In the genomic region with DNA sequence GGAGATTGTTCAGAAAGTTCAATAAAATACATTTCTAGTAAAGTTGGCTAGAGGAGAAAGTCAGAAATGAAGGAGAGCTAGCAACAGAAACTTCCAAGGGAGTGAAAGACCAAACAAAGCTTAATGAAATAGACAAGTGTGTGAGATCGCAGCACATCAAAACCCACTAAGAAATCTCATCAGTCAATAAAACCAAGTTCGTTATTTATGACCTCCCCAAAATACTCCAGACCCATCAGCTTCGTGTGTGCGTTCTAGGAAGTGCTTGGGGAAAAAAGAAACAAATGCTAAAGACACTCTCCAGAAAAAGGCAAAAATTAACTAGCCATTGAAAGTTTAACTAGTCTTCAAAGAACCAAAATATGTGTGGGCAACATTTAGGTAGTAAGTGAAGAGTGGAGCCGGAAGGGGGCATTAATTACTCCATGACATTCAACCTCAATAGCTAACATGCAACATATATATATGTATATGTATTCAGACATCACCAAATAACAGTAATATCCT, we compare ENCODE assay signal across 8 mouse cellular contexts. TPM values are rescaled to one million over a fixed set of nuclear protein-coding genes. Genes with fewer than 3 reads are reported as not detected.
DNase-seq lines count a peak whose midpoint lies in the region; ATAC-seq and TF ChIP-seq lines count a peak whose summit lies in the region.

No protein-coding gene starts in this region.

- H3K4me1 ChIP-seq in embryonic facial prominence, embryonic 14.5 days (ENCODE audit: control insufficient read depth, insufficient read depth, low read length) = peaks cover 10% of the 10 kb centered on the region; the same call in 1 of the 2 replicates
- H3K4me1 ChIP-seq in intestine, embryonic 15.5 days (replicated peaks) = peaks cover 10% of the 10 kb centered on the region; the same call in 1 of the 2 replicates
- peaks cover 5% of the 10 kb centered on the region for H3K4me1 ChIP-seq in neural tube, embryonic 12.5 days

- 46% methylated on average over 5 of the region's 5 CpGs for WGBS in embryonic facial prominence, embryonic 14.5 days
- WGBS in intestine, embryonic 15.5 days = 44% methylated on average over 5 of the region's 5 CpGs
- 49% methylated on average over 5 of the region's 5 CpGs for WGBS in neural tube, embryonic 12.5 days

- H3K36me3 ChIP-seq in embryonic facial prominence, embryonic 14.5 days (ENCODE audit: control insufficient read depth, insufficient read depth, low read length) = peaks cover 13% of the 10 kb centered on the region; the same call in 1 of the 2 replicates
- H3K36me3 ChIP-seq in intestine, embryonic 15.5 days = no peaks in the 10 kb centered on the region
- peaks cover 13% of the 10 kb centered on the region; the same call in 1 of the 2 replicates for H3K36me3 ChIP-seq in neural tube, embryonic 12.5 days

- no peaks in the 10 kb centered on the region for H3K27me3 ChIP-seq in embryonic facial prominence, embryonic 14.5 days (replicated peaks; ENCODE audit: control insufficient read depth, insufficient read depth, low read length)
- no peaks in the 10 kb centered on the region for H3K27me3 ChIP-seq in intestine, embryonic 15.5 days (replicated peaks)
- no peaks in the 10 kb centered on the region for H3K27me3 ChIP-seq in neural tube, embryonic 12.5 days (replicated peaks)

- DNase-seq in layer of hippocampus, adult 2 months (ENCODE audit: low spot score in 2 of 2) = no peak
- DNase-seq in layer of hippocampus, postnatal 14 days (ENCODE audit: low spot score in 2 of 2) = no peak
- no peak for DNase-seq in embryonic facial prominence, embryonic 14.5 days (ENCODE audit: low spot score)
- DNase-seq in layer of hippocampus, postnatal 10 days (ENCODE audit: low spot score in 2 of 2) = no peak
- DNase-seq in adrenal gland, postnatal 10 days = no peak
- no peak for DNase-seq in yolk sac, embryonic 10.5 days (ENCODE audit: low spot score)

- peak overlapping the region; percentile 74 for H3K4me2 ChIP-seq in embryonic facial prominence, embryonic 14.5 days (ENCODE audit: low read depth, low read length)
- H3K4me2 ChIP-seq in intestine, embryonic 15.5 days (replicated peaks) = peak overlapping the region; percentile 88
- peak overlapping the region; percentile 73 for H3K4me2 ChIP-seq in neural tube, embryonic 12.5 days (replicated peaks)

- H3K27ac ChIP-seq in layer of hippocampus, adult 2 months = peak overlapping the region; percentile 94
- peak overlapping the region; percentile 89 for H3K27ac ChIP-seq in embryonic facial prominence, embryonic 14.5 days (replicated peaks; ENCODE audit: low read depth, low read length)
- no peak overlapping the region for H3K27ac ChIP-seq in intestine, embryonic 15.5 days
- 0 out of 2 replicates have a peak overlapping the region, but pooled peaks have one; percentile 86 for H3K27ac ChIP-seq in neural tube, embryonic 12.5 days

- H3K4me3 ChIP-seq in layer of hippocampus, adult 2 months = peak overlapping the region; percentile 56
- peak overlapping the region; percentile 68 for H3K4me3 ChIP-seq in embryonic facial prominence, embryonic 14.5 days (ENCODE audit: low read depth, low read length)
- H3K4me3 ChIP-seq in intestine, embryonic 15.5 days (replicated peaks) = peak overlapping the region; percentile 94
- H3K4me3 ChIP-seq in neural tube, embryonic 12.5 days = peak overlapping the region; percentile 82

- H3K9me3 ChIP-seq in embryonic facial prominence, embryonic 14.5 days (ENCODE audit: control insufficient read depth, low read length) = no peaks in the 10 kb centered on the region
- H3K9me3 ChIP-seq in intestine, embryonic 15.5 days = no peaks in the 10 kb centered on the region
- 0 out of 2 replicates have a peak, but pooled peaks cover 3% of the 10 kb centered on the region for H3K9me3 ChIP-seq in neural tube, embryonic 12.5 days

- no peak for ATAC-seq in embryonic facial prominence, embryonic 14.5 days (ENCODE audit: low read depth)
- ATAC-seq in intestine, embryonic 15.5 days = no peak
- ATAC-seq in neural tube, embryonic 12.5 days (ENCODE audit: low FRiP score, low read depth) = no peak

- peak overlapping the region; percentile 82 for H3K9ac ChIP-seq in embryonic facial prominence, embryonic 14.5 days (ENCODE audit: low read depth, low read length)
- peak overlapping the region; percentile 75 for H3K9ac ChIP-seq in intestine, embryonic 15.5 days
- peak overlapping the region; percentile 83 for H3K9ac ChIP-seq in neural tube, embryonic 12.5 days

- TF ChIP-seq CTCF in layer of hippocampus, adult 2 months (conservative IDR thresholded peaks at IDR 0.05) = no peak; the same call in 1 of the 2 replicates

RNA-seq across cellular contexts. Expression of gene Katnal1, which starts 1.4 kb away (rescaled TPM):
- total RNA-seq in layer of hippocampus, adult 2 months (2021) = 10 to 100 TPM; 62.3 to 66.3 TPM
- total RNA-seq in layer of hippocampus, postnatal 14 days (2021) = 10 to 100 TPM; 51.0 to 52.2 TPM
- polyA plus RNA-seq in embryonic facial prominence, embryonic 14.5 days (2014; fragmentation: Nextera tagmentation; extraction: Ambion mirVana) = 13.8 and 14.4 TPM in 2 replicates
- 8.1 and 9.5 TPM in 2 replicates for polyA plus RNA-seq in intestine, embryonic 15.5 days (2015; fragmentation: Nextera tagmentation; extraction: Ambion mirVana)
- 35.7 and 36.6 TPM in 2 replicates for polyA plus RNA-seq in neural tube, embryonic 12.5 days (2016; fragmentation: Nextera tagmentation; extraction: Ambion mirVana)
- 10 to 100 TPM; 41.6 to 46.4 TPM for total RNA-seq in layer of hippocampus, postnatal 10 days (2021)
- 10 to 100 TPM in 1 of 2 experiments, 1 to 10 TPM in 1; 5.5 to 12.2 TPM for total RNA-seq in adrenal gland, postnatal 10 days (2021)
